Mouse (Mus musculus): ENCODE results near the gene Grb2.

DNA sequence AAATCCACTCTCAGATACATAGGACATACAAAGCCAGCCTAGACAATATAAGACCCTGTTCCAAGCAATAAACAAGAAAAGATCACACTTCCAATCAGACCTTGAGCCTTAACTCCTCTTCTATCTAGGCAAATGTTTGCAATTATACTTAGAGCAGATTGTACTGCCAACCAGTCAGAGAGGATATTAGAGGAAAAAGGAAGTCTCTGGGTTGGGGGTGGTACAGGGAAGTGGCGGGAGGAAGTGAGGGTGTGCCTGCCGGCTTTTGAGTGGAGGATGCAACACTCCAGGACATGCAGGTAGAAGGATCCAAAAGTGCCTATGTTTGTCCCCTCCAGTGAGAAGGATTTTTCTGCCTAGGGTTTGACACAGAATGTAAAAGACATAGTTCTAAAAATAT, 3.9 kb upstream of the Grb2 start:
- no peak for TF ChIP-seq CTCF (conservative IDR thresholded peaks at IDR 0.05; ENCODE audit: insufficient read depth, insufficient read length, low read depth, low read length)
- no peak for TF ChIP-seq POLR2A (IDR thresholded peaks at IDR 0.05; ENCODE audit: low read depth, low read length)
